Mouse (Mus musculus): ENCODE results near the gene Hdac10.

DNA sequence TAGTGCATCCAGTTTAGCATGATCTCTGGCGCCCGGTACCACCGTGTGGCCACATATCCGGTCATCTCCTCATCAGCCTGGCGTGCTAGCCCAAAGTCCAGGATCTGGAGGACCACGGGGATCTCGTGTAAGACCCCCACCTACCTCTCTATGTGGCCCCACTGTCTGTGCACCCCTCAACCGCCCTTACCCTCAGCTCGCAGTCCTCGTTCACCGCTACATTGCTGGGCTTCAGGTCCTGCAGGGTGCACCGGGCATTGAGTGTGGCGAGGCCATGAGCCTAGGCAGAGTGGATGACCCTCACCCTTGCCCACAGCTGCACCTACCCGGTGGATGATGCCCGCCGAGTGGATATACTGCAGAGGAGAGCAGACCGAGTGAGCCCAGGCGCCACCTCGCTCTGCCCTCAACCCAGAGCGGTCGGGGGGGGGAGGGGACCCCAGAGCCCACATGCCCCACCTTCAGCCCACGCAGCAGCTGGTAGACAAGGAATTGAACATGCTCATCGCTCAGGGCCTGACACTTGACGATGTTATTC is 17.4 kb upstream of the Hdac10 start:
- no peak for TF ChIP-seq CTCF (IDR thresholded peaks at IDR 0.05; ENCODE audit: low read depth, low read length)
- no peak for TF ChIP-seq POLR2A (IDR thresholded peaks at IDR 0.05; ENCODE audit: extremely low read depth, insufficient read depth, low read length)
